Mouse (Mus musculus): Measurements from ENCODE around the gene Apobec2. TPM values are rescaled to one million over a fixed set of nuclear protein-coding genes. Genes with fewer than 3 reads are reported as not detected.

Apobec2 gene
- polyA plus RNA-seq, 1 experiment from 2014 or later: 5.6 TPM

GRCm38 (mm10) chr17:48389442-48389841 lies 43.3 kb downstream of the Apobec2 start:
- Histone ChIP-seq H3K36me3 (ENCODE audit: insufficient read depth, low read length) (peaks cover 58% of the 10 kb centered on the region), H3K9me3 (ENCODE audit: low read length) (no peaks in the 10 kb centered on the region), H3K4me1 (ENCODE audit: insufficient read depth, low read depth, low read length) (no peaks in the 10 kb centered on the region), H3K27me3 (replicated peaks; ENCODE audit: insufficient read depth, low read length) (no peaks in the 10 kb centered on the region), H3K4me3 (ENCODE audit: low read depth, low read length) (no peak overlapping the region), H3K4me2 (replicated peaks; ENCODE audit: low read depth, low read length) (no peak overlapping the region), H3K27ac (ENCODE audit: low read length) (no peak overlapping the region), H3K9ac (replicated peaks; ENCODE audit: low read depth) (no peak overlapping the region)
- TF ChIP-seq EP300 (IDR thresholded peaks at IDR 0.05) (no peak), CTCF (IDR thresholded peaks at IDR 0.05) (no peak)
- ATAC-seq (no peak), DNase-seq (ENCODE audit: low spot score) (no peak)
- 95% methylated on average over 5 of the region's 5 CpGs for WGBS

GRCm38 (mm10) chr17:48388666-48389065 lies 44.1 kb downstream of the Apobec2 start:
- Histone ChIP-seq H3K4me3 (ENCODE audit: low read depth, low read length) (no peak overlapping the region), H3K4me2 (replicated peaks; ENCODE audit: low read depth, low read length) (no peak overlapping the region), H3K4me1 (ENCODE audit: insufficient read depth, low read depth, low read length) (no peaks in the 10 kb centered on the region), H3K9ac (replicated peaks; ENCODE audit: low read depth) (no peak overlapping the region), H3K36me3 (ENCODE audit: insufficient read depth, low read length) (peaks cover 52% of the 10 kb centered on the region), H3K9me3 (ENCODE audit: low read length) (no peaks in the 10 kb centered on the region), H3K27me3 (replicated peaks; ENCODE audit: insufficient read depth, low read length) (no peaks in the 10 kb centered on the region), H3K27ac (ENCODE audit: low read length) (no peak overlapping the region)
- WGBS: 76% methylated on average over 2 of the region's 2 CpGs
- TF ChIP-seq CTCF (IDR thresholded peaks at IDR 0.05) (no peak), EP300 (IDR thresholded peaks at IDR 0.05) (no peak)
- no peak for ATAC-seq
- DNase-seq (ENCODE audit: low spot score): no peak

- no peak for ATAC-seq
- Histone ChIP-seq H3K36me3 (ENCODE audit: insufficient read depth, low read length) (peaks cover 30% of the 10 kb centered on the region), H3K4me1 (ENCODE audit: insufficient read depth, low read depth, low read length) (no peaks in the 10 kb centered on the region), H3K27ac (ENCODE audit: low read length) (no peak overlapping the region), H3K4me3 (ENCODE audit: low read depth, low read length) (no peak overlapping the region), H3K27me3 (replicated peaks; ENCODE audit: insufficient read depth, low read length) (no peaks in the 10 kb centered on the region), H3K9ac (replicated peaks; ENCODE audit: low read depth) (no peak overlapping the region), H3K9me3 (ENCODE audit: low read length) (no peaks in the 10 kb centered on the region), H3K4me2 (replicated peaks; ENCODE audit: low read depth, low read length) (no peak overlapping the region)
- TF ChIP-seq CTCF (IDR thresholded peaks at IDR 0.05) (no peak), EP300 (IDR thresholded peaks at IDR 0.05) (no peak)
- WGBS: 52% methylated on average over 2 of the region's 2 CpGs
- DNase-seq (ENCODE audit: low spot score): no peak
Observed at GRCm38 (mm10) chr17:48385786-48386461, 46.8 kb downstream of the Apobec2 start.

GRCm38 (mm10) chr17:48379050-48379449 lies 53.7 kb downstream of the Apobec2 start:
- Histone ChIP-seq H3K4me1 (ENCODE audit: insufficient read depth, low read depth, low read length) (no peaks in the 10 kb centered on the region), H3K4me2 (replicated peaks; ENCODE audit: low read depth, low read length) (no peak overlapping the region), H3K27me3 (replicated peaks; ENCODE audit: insufficient read depth, low read length) (no peaks in the 10 kb centered on the region), H3K4me3 (ENCODE audit: low read depth, low read length) (no peak overlapping the region), H3K9me3 (ENCODE audit: low read length) (no peaks in the 10 kb centered on the region), H3K36me3 (ENCODE audit: insufficient read depth, low read length) (no peaks in the 10 kb centered on the region), H3K9ac (replicated peaks; ENCODE audit: low read depth) (no peak overlapping the region), H3K27ac (ENCODE audit: low read length) (no peak overlapping the region)
- ATAC-seq: no peak
- DNase-seq (ENCODE audit: low spot score): no peak
- TF ChIP-seq CTCF (IDR thresholded peaks at IDR 0.05) (no peak), EP300 (IDR thresholded peaks at IDR 0.05) (no peak)

- no peak for TF ChIP-seq EP300 (IDR thresholded peaks at IDR 0.05)
- TF ChIP-seq CTCF (IDR thresholded peaks at IDR 0.05): no peak
- Histone ChIP-seq H3K27me3 (replicated peaks; ENCODE audit: insufficient read depth, low read length) (no peaks in the 10 kb centered on the region), H3K9ac (replicated peaks; ENCODE audit: low read depth) (no peak overlapping the region), H3K27ac (ENCODE audit: low read length) (no peak overlapping the region), H3K4me1 (ENCODE audit: insufficient read depth, low read depth, low read length) (no peaks in the 10 kb centered on the region), H3K4me3 (ENCODE audit: low read depth, low read length) (no peak overlapping the region), H3K4me2 (replicated peaks; ENCODE audit: low read depth, low read length) (no peak overlapping the region), H3K36me3 (ENCODE audit: insufficient read depth, low read length) (no peaks in the 10 kb centered on the region), H3K9me3 (ENCODE audit: low read length) (no peaks in the 10 kb centered on the region)
- no peak for ATAC-seq
- 97% methylated on average over 1 of the region's 1 CpGs for WGBS
- no peak for DNase-seq (ENCODE audit: low spot score)
Observed at GRCm38 (mm10) chr17:48376102-48376501, 56.6 kb downstream of the Apobec2 start.

- ATAC-seq: no peak
- TF ChIP-seq CTCF (IDR thresholded peaks at IDR 0.05) (no peak), EP300 (IDR thresholded peaks at IDR 0.05) (no peak)
- DNase-seq (ENCODE audit: low spot score): no peak
- no peak overlapping the region for H3K27ac ChIP-seq (ENCODE audit: low read length)
- H3K4me3 ChIP-seq (ENCODE audit: low read depth, low read length): no peak overlapping the region
- no peak overlapping the region for H3K9ac ChIP-seq (replicated peaks; ENCODE audit: low read depth)
- H3K36me3 ChIP-seq (ENCODE audit: insufficient read depth, low read length): no peaks in the 10 kb centered on the region
- H3K4me1 ChIP-seq (ENCODE audit: insufficient read depth, low read depth, low read length): no peaks in the 10 kb centered on the region
- 80% methylated on average over 8 of the region's 8 CpGs for WGBS
- H3K9me3 ChIP-seq (ENCODE audit: low read length): no peaks in the 10 kb centered on the region
- H3K27me3 ChIP-seq (replicated peaks; ENCODE audit: insufficient read depth, low read length): no peaks in the 10 kb centered on the region
- no peak overlapping the region for H3K4me2 ChIP-seq (replicated peaks; ENCODE audit: low read depth, low read length)
Observed at GRCm38 (mm10) chr17:48372987-48373386, 59.7 kb downstream of the Apobec2 start.

- Histone ChIP-seq H3K4me2 (replicated peaks; ENCODE audit: low read depth, low read length) (no peak overlapping the region), H3K9me3 (ENCODE audit: low read length) (no peaks in the 10 kb centered on the region), H3K27ac (ENCODE audit: low read length) (no peak overlapping the region), H3K27me3 (replicated peaks; ENCODE audit: insufficient read depth, low read length) (no peaks in the 10 kb centered on the region), H3K4me1 (ENCODE audit: insufficient read depth, low read depth, low read length) (no peaks in the 10 kb centered on the region), H3K9ac (replicated peaks; ENCODE audit: low read depth) (no peak overlapping the region), H3K36me3 (ENCODE audit: insufficient read depth, low read length) (no peaks in the 10 kb centered on the region), H3K4me3 (ENCODE audit: low read depth, low read length) (no peak overlapping the region)
- TF ChIP-seq CTCF (IDR thresholded peaks at IDR 0.05): no peak
- DNase-seq (ENCODE audit: low spot score) (no peak), ATAC-seq (no peak)
Observed at GRCm38 (mm10) chr17:48371621-48372020, 61.1 kb downstream of the Apobec2 start.

Other genes starting within 250 kb of the Apobec2 start
- 1.4 and 1.7 TPM in 2 replicates for gene Trem1, start 200.2 kb downstream of the Apobec2 start, polyA plus RNA-seq (2015; fragmentation: Nextera tagmentation; extraction: Ambion mirVana)
- gene Trem3, start 185.2 kb downstream of the Apobec2 start, polyA plus RNA-seq (2015; fragmentation: Nextera tagmentation; extraction: Ambion mirVana): 1.7 and 2.0 TPM in 2 replicates
- 2.2 and 2.8 TPM in 2 replicates for gene Treml4, start 168.6 kb downstream of the Apobec2 start, polyA plus RNA-seq (2015; fragmentation: Nextera tagmentation; extraction: Ambion mirVana)
- 0.40 and 0.54 TPM in 2 replicates for gene Treml2, start 133.4 kb downstream of the Apobec2 start, polyA plus RNA-seq (2015; fragmentation: Nextera tagmentation; extraction: Ambion mirVana)
- 0.58 and 0.92 TPM in 2 replicates for gene B430306N03Rik, start 116.8 kb downstream of the Apobec2 start, polyA plus RNA-seq (2015; fragmentation: Nextera tagmentation; extraction: Ambion mirVana)
- 5.1 and 6.8 TPM in 2 replicates for gene Trem2, start 86.5 kb downstream of the Apobec2 start, polyA plus RNA-seq (2015; fragmentation: Nextera tagmentation; extraction: Ambion mirVana)
- gene Treml1, start 73.0 kb downstream of the Apobec2 start, polyA plus RNA-seq (2015; fragmentation: Nextera tagmentation; extraction: Ambion mirVana): 4.3 and 5.0 TPM in 2 replicates
- gene Nfya, start 23.0 kb downstream of the Apobec2 start, polyA plus RNA-seq (2015; fragmentation: Nextera tagmentation; extraction: Ambion mirVana): 5.6 and 8.5 TPM in 2 replicates
- gene Oard1, start 22.9 kb downstream of the Apobec2 start, polyA plus RNA-seq (2015; fragmentation: Nextera tagmentation; extraction: Ambion mirVana): 43.9 and 45.8 TPM in 2 replicates
- 2.0 and 3.1 TPM in 2 replicates for gene Tspo2, start 18.6 kb upstream of the Apobec2 start, polyA plus RNA-seq (2015; fragmentation: Nextera tagmentation; extraction: Ambion mirVana)
- 0.44 and 0.69 TPM in 2 replicates for gene Unc5cl, start 22.0 kb upstream of the Apobec2 start, polyA plus RNA-seq (2015; fragmentation: Nextera tagmentation; extraction: Ambion mirVana)